Mouse (Mus musculus) CH12.LX (cell line): ENCODE data around the gene Gins3. TPM values are rescaled to one million over a fixed set of nuclear protein-coding genes. Genes with fewer than 3 reads are reported as not detected.
A peak's percentile ranks its signal among the peaks of the same experiment; 100 is the strongest.

Source experiments
- DNase-seq: peaks from one replicate; pipeline ENCODE4 v3.0.0-alpha.2; 2013; ENCODE audit errors: extremely low read depth
- H3K27ac ChIP-seq: 2 replicates; pipeline ENCODE4 v1.5.1; 2012; ENCODE audit warnings: low read depth, mild to moderate bottlenecking, control low read depth, moderate library complexity; ENCODE audit not compliant: insufficient read depth
- H3K27me3 ChIP-seq: replicated peaks from 2 replicates; pipeline ENCODE3; 2012; ENCODE audit warnings: inconsistent platforms
- H3K36me3 ChIP-seq, 2 experiments: replicated peaks in 1 of 2; 2 replicates each; pipeline versions ENCODE3 to v1.6.1; 2012; ENCODE audit warnings: inconsistent platforms in 1 of 2, low read length in 1 of 2, mild to moderate bottlenecking in 1 of 2, mixed read lengths in 1 of 2, moderate library complexity in 1 of 2; ENCODE audit not compliant: control insufficient read depth in 1 of 2, insufficient read depth in 1 of 2
- H3K4me1 ChIP-seq, 2 experiments: 2 replicates each; pipeline ENCODE4 v1.6.1; 2012; ENCODE audit warnings: inconsistent platforms in 1 of 2, moderate library complexity in 1 of 2; ENCODE audit not compliant: insufficient read depth in 2 of 2, control insufficient read depth in 1 of 2
- H3K4me2 ChIP-seq: 2 replicates; pipeline ENCODE4 v1.6.1; 2012; ENCODE audit warnings: low read depth, mild to moderate bottlenecking, control low read depth; ENCODE audit not compliant: poor library complexity, insufficient read depth, severe bottlenecking
- H3K4me3 ChIP-seq, 3 experiments: fragments of 150-350 bp in 1 of 3; sonication (generic) in 1 of 3; replicated peaks in 1 of 3; 2 replicates each; pipeline versions ENCODE3 to v1.5.1; 2011 to 2012; ENCODE audit warnings: low read depth in 2 of 3, low read length in 2 of 3, mild to moderate bottlenecking in 2 of 3, moderate library complexity in 2 of 3, control low read depth in 1 of 3, improper control_type of control experiment in 1 of 3, inconsistent platforms in 1 of 3, mixed read lengths in 1 of 3; ENCODE audit not compliant: poor library complexity in 1 of 3
- H3K79me2 ChIP-seq: replicated peaks from 2 replicates; pipeline ENCODE4 v1.6.1; 2012; ENCODE audit warnings: mild to moderate bottlenecking, moderate library complexity; ENCODE audit not compliant: control insufficient read depth, poor library complexity, insufficient read depth, severe bottlenecking; ENCODE audit errors: extremely low read depth
- H3K9ac ChIP-seq: 2 replicates; pipeline ENCODE4 v1.6.1; 2012; ENCODE audit warnings: low read depth, mild to moderate bottlenecking, control low read depth, moderate library complexity; ENCODE audit not compliant: insufficient read depth
- H3K9me3 ChIP-seq: replicated peaks from 2 replicates; pipeline ENCODE3; 2012; ENCODE audit warnings: low read length, inconsistent platforms, mixed read lengths
- BHLHE40 ChIP-seq: IDR thresholded peaks from 2 replicates; pipeline ENCODE4 v1.6.1; 2011; ENCODE audit warnings: mild to moderate bottlenecking, low read depth, low read length, improper control_type of control experiment
- CHD1 ChIP-seq: IDR thresholded peaks from 2 replicates; pipeline ENCODE4 v1.6.1; 2012; ENCODE audit warnings: low read depth, low read length, improper control_type of control experiment, inconsistent platforms
- CHD2 ChIP-seq: IDR thresholded peaks from 2 replicates; pipeline ENCODE4 v1.6.1; 2011; ENCODE audit warnings: low read length, improper control_type of control experiment
- CTCF ChIP-seq, 2 experiments: IDR thresholded peaks in 1 of 2; conservative IDR thresholded peaks in 1 of 2; 2 replicates each; pipeline ENCODE4 v1.5.1; 2011 to 2012; ENCODE audit warnings: low read depth in 2 of 2, low read length in 2 of 2, improper control_type of control experiment in 1 of 2, inconsistent platforms in 1 of 2, mild to moderate bottlenecking in 1 of 2, moderate library complexity in 1 of 2
- E2F4 ChIP-seq: IDR thresholded peaks from 2 replicates; pipeline ENCODE4 v1.6.1; 2011; ENCODE audit warnings: low read depth, low read length, improper control_type of control experiment; ENCODE audit not compliant: insufficient replicate concordance
- ELF1 ChIP-seq: IDR thresholded peaks from 2 replicates; pipeline ENCODE4 v1.6.1; 2014; ENCODE audit warnings: low read depth, mild to moderate bottlenecking, inconsistent platforms, low read length, improper control_type of control experiment
- EP300 ChIP-seq: IDR thresholded peaks from 2 replicates; pipeline ENCODE4 v1.6.1; 2011; ENCODE audit warnings: low read length, improper control_type of control experiment
- ETS1 ChIP-seq: conservative IDR thresholded peaks from 2 replicates; pipeline ENCODE4 v1.6.1; 2012; ENCODE audit warnings: low read depth, mild to moderate bottlenecking, inconsistent platforms, low read length, improper control_type of control experiment, moderate library complexity
- IRF4 ChIP-seq: IDR thresholded peaks from 2 replicates; pipeline ENCODE4 v1.6.1; 2014; ENCODE audit warnings: low read depth, mild to moderate bottlenecking, inconsistent platforms, low read length, improper control_type of control experiment
- JUN ChIP-seq: IDR thresholded peaks from 2 replicates; pipeline ENCODE4 v1.6.1; 2011; ENCODE audit warnings: low read depth, mild to moderate bottlenecking, low read length, improper control_type of control experiment, moderate library complexity; ENCODE audit not compliant: insufficient read depth
- JUND ChIP-seq: conservative IDR thresholded peaks from 2 replicates; pipeline ENCODE4 v1.6.1; 2011; ENCODE audit warnings: low read depth, low read length, improper control_type of control experiment
- KAT2A ChIP-seq: IDR thresholded peaks from 2 replicates; pipeline ENCODE4 v1.6.1; 2012; ENCODE audit warnings: low read length, improper control_type of control experiment, inconsistent platforms; ENCODE audit not compliant: insufficient replicate concordance
- MAX ChIP-seq: IDR thresholded peaks from 2 replicates; pipeline ENCODE4 v1.6.1; 2011; ENCODE audit warnings: low read length, improper control_type of control experiment
- MAZ ChIP-seq: IDR thresholded peaks from 2 replicates; pipeline ENCODE4 v1.6.1; 2012; ENCODE audit warnings: low read depth, mild to moderate bottlenecking, inconsistent platforms, low read length, improper control_type of control experiment, moderate library complexity
- MEF2A ChIP-seq: IDR thresholded peaks from 2 replicates; pipeline ENCODE4 v1.6.1; 2014; ENCODE audit warnings: low read depth, mild to moderate bottlenecking, inconsistent platforms, low read length, improper control_type of control experiment, borderline replicate concordance
- MXI1 ChIP-seq: IDR thresholded peaks from 2 replicates; pipeline ENCODE4 v1.6.1; 2011; ENCODE audit warnings: mild to moderate bottlenecking, low read depth, low read length, improper control_type of control experiment
- MYC ChIP-seq: IDR thresholded peaks from 2 replicates; pipeline ENCODE4 v1.6.1; 2011; ENCODE audit warnings: low read depth, mild to moderate bottlenecking, improper control_type of control experiment, low read length
- NELFE ChIP-seq: IDR thresholded peaks from 2 replicates; pipeline ENCODE4 v1.6.1; 2011; ENCODE audit warnings: low read depth, low read length, improper control_type of control experiment
- NRF1 ChIP-seq: IDR thresholded peaks from 2 replicates; pipeline ENCODE4 v1.6.1; 2014; ENCODE audit warnings: low read depth, mild to moderate bottlenecking, inconsistent platforms, low read length, improper control_type of control experiment, moderate library complexity
- PAX5 ChIP-seq: IDR thresholded peaks from 2 replicates; pipeline ENCODE4 v1.6.1; 2012; ENCODE audit warnings: low read length, inconsistent platforms, mixed read lengths
- POLR2A ChIP-seq: IDR thresholded peaks from 2 replicates; pipeline ENCODE4 v1.6.1; 2011; ENCODE audit warnings: low read depth, mild to moderate bottlenecking, improper control_type of control experiment, low read length
- RAD21 ChIP-seq: IDR thresholded peaks from 2 replicates; pipeline ENCODE4 v1.6.1; 2011; ENCODE audit warnings: low read depth, mild to moderate bottlenecking, low read length, improper control_type of control experiment, moderate library complexity
- SIN3A ChIP-seq: IDR thresholded peaks from 2 replicates; pipeline ENCODE4 v1.6.1; 2012; ENCODE audit warnings: low read length, improper control_type of control experiment, inconsistent platforms
- SMC3 ChIP-seq: IDR thresholded peaks from 2 replicates; pipeline ENCODE4 v1.6.1; 2011; ENCODE audit warnings: low read depth, low read length, improper control_type of control experiment
- TBP ChIP-seq: conservative IDR thresholded peaks from 2 replicates; pipeline ENCODE4 v1.6.1; 2011; ENCODE audit warnings: low read depth, low read length, improper control_type of control experiment
- USF2 ChIP-seq: conservative IDR thresholded peaks from 2 replicates; pipeline ENCODE4 v1.6.1; 2011; ENCODE audit warnings: low read depth, low read length, improper control_type of control experiment
- ZC3H11A ChIP-seq: IDR thresholded peaks from 2 replicates; pipeline ENCODE4 v1.6.1; 2012; ENCODE audit warnings: low read depth, mild to moderate bottlenecking, inconsistent platforms, low read length, improper control_type of control experiment
- ZKSCAN1 ChIP-seq: IDR thresholded peaks from 2 replicates; pipeline ENCODE4 v1.6.1; 2012; ENCODE audit warnings: low read depth, inconsistent platforms, low read length, improper control_type of control experiment, borderline replicate concordance
- ZMIZ1 ChIP-seq: IDR thresholded peaks from 2 replicates; pipeline ENCODE4 v1.6.1; 2012; ENCODE audit warnings: low read depth, mild to moderate bottlenecking, inconsistent platforms, low read length, improper control_type of control experiment
- ZNF384 ChIP-seq: IDR thresholded peaks from 2 replicates; pipeline ENCODE4 v1.6.1; 2012; ENCODE audit warnings: low read depth, low read length, improper control_type of control experiment, inconsistent platforms
- dilution Hi-C: fragments of 300-500 bp; cut with MboI; formaldehyde crosslinking; loops from 2 replicates; pipeline ENCODE4 v1.14.3; 2020; ENCODE audit warnings: low sequenced_read_pairs; ENCODE audit not compliant: extremely low pct_unique_long_range_greater_than_20kb, extremely low pct_ligation_motif_present
- in situ Hi-C: fragments of 300-500 bp; cut with MboI; formaldehyde crosslinking; loops from 3 replicates; pipeline ENCODE4 v1.14.3; 2019; ENCODE audit warnings: low sequenced_read_pairs, low pct_ligation_motif_present, low pct_unique_long_range_greater_than_20kb, mixed read lengths
- polyA plus RNA-seq: library from polyadenylated mRNA; unstranded; fragments of >175 nt; gene quantifications from 2 replicates; pipeline ENCODE4 v1.2.1, GENCODE M21; 2012; ENCODE audit warnings: low read depth; ENCODE audit not compliant: insufficient read length
- total RNA-seq, 2 experiments: library from RNA; depleted of rRNA; stranded (reverse); fragments of 300-350 nt in 1 of 2; fragments of >200 nt in 1 of 2; gene quantifications; 2 replicates each; pipeline ENCODE4 v1.2.3; 2012 to 2014

Gene Gins3
- total and polyA plus RNA-seq, 3 experiments, result 10.4 to 18.0 (median 14.2) TPM

- Histone ChIP-seq H3K27me3 (no peaks in the 10 kb centered on the region), H3K36me3 (no peaks in the 10 kb centered on the region), H3K79me2 (no peaks in the 10 kb centered on the region), H3K9me3 (no peaks in the 10 kb centered on the region), H3K4me3 (no peak overlapping the region), H3K27ac (no peak overlapping the region), H3K4me1 (no peaks in the 10 kb centered on the region), H3K4me2 (no peak overlapping the region), H3K9ac (no peak overlapping the region)
- in situ Hi-C loops (loop anchor here (5.0 kb wide), 1 partner anchor 96 kb away; no protein-coding TSS in a partner anchor), dilution Hi-C loops (no loop called here)
- TF ChIP-seq MEF2A (no peak), E2F4 (no peak), NELFE (no peak), SMC3 (no peak), ELF1 (no peak), CHD2 (no peak), ZMIZ1 (no peak), RAD21 (no peak), SIN3A (no peak), MYC (no peak), PAX5 (no peak), ZKSCAN1 (no peak), JUND (no peak), MXI1 (no peak), CTCF (conservative IDR thresholded peaks at IDR 0.05 in 1 of 2, IDR thresholded peaks at IDR 0.05 in 1 of 2; ENCODE audit: low read depth in 2 of 2, low read length in 2 of 2) (no peak), ZNF384 (no peak), NRF1 (no peak), MAX (no peak)
- no peak for DNase-seq
These were observed 31.9 kb upstream of the Gins3 start for GRCm38 (mm10) chr8:95601306-95601705.

GRCm38 (mm10) chr8:95602168-95602567 lies 31.1 kb upstream of the Gins3 start:
- TF ChIP-seq SMC3, result peak; percentile 43
- TF ChIP-seq ETS1, result no peak
- TF ChIP-seq MYC, result peak; percentile 67; the same call in 1 of the 2 replicates
- peak; percentile 8 for TF ChIP-seq RAD21
- no peak for TF ChIP-seq ELF1
- TF ChIP-seq NRF1, result no peak
- TF ChIP-seq ZC3H11A, result no peak
- no peak for TF ChIP-seq BHLHE40
- TF ChIP-seq KAT2A, result no peak
- no peak for TF ChIP-seq MAX
- no peak for TF ChIP-seq IRF4
- TF ChIP-seq USF2, result no peak
- TF ChIP-seq MEF2A, result no peak
- TF ChIP-seq MAZ, result no peak
- no peak for TF ChIP-seq JUN
- no peak for TF ChIP-seq ZMIZ1
- no peak for TF ChIP-seq POLR2A
- TF ChIP-seq SIN3A, result no peak
- TF ChIP-seq ZNF384, result no peak
- peak in 1 of 2 experiments; percentile 72; a peak in 2 of 4 replicates for TF ChIP-seq CTCF (conservative IDR thresholded peaks at IDR 0.05 in 1 of 2, IDR thresholded peaks at IDR 0.05 in 1 of 2; ENCODE audit: low read depth in 2 of 2, low read length in 2 of 2)
- no peak for TF ChIP-seq MXI1
- no peak for TF ChIP-seq CHD1
- no peak for TF ChIP-seq NELFE
- no peak for TF ChIP-seq TBP
- TF ChIP-seq EP300, result no peak
- in situ Hi-C loops, result loop anchor here (5.0 kb wide), 1 partner anchor 95 kb away; no protein-coding TSS in a partner anchor
- H3K36me3 ChIP-seq, result no peaks in the 10 kb centered on the region
- no peak overlapping the region for H3K4me3 ChIP-seq
- H3K4me2 ChIP-seq, result no peak overlapping the region
- H3K27me3 ChIP-seq, result no peaks in the 10 kb centered on the region
- dilution Hi-C loops, result no loop called here
- no peaks in the 10 kb centered on the region for H3K9me3 ChIP-seq
- peaks cover under 1 to 6% of the 10 kb centered on the region in 2 experiments; a peak in 2 of 4 replicates for H3K4me1 ChIP-seq
- H3K27ac ChIP-seq, result no peak overlapping the region
- H3K79me2 ChIP-seq, result no peaks in the 10 kb centered on the region
- H3K9ac ChIP-seq, result no peak overlapping the region
- DNase-seq, result no peak
